ENCODE assay signal across 14 mouse cellular contexts in the genomic region with DNA sequence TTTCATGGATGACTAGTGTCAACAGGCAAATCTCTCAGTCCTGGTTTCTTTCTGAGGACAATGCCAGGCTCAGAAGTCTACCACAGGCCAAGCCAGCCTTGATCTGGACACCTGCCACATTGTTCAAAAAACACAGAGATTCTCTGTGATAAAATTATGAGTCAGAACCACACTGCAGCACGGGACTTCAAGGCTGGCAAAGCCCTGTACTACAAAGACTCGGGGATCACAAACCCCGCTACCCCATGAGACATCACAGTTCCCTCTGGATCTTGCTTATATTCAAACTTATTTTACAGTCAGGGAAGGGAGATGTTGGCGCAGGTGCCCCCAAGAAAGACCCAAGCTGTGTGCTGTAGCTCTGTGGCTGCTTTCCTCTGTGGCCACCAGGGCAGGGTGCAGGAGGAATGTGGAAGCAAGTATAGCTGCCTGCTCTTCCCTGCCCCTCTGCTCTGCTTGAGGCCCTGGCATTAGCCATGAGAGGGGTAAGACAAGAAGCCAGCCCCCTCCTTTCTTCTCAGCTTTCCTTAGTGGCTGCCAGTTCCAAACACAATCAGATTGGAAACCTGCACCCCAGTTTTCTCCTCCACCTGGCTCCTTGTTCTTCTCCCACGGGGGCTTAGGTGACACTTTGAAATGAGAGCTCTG. TPM values are rescaled to one million over a fixed set of nuclear protein-coding genes. Genes with fewer than 3 reads are reported as not detected.
A peak's percentile ranks its signal among the peaks of the same experiment; 100 is the strongest.
DNase-seq lines count a peak whose midpoint lies in the region; ATAC-seq and TF ChIP-seq lines count a peak whose summit lies in the region.
"Had no signal": no experiment of that assay in that cellular context is flagged by ENCODE, and none has a peak within 500 bp of the region (broad histone marks: within the 10 kb centered on the region; RNA-seq: fewer than 3 reads in every experiment).

No protein-coding gene starts in this region.

- no peak for TF ChIP-seq EP300 in liver, postnatal 0 days (IDR thresholded peaks at IDR 0.05; ENCODE audit: low read depth)

- no peaks in the 10 kb centered on the region for H3K27me3 ChIP-seq in myocyte (ENCODE audit: control insufficient read depth, insufficient read depth, insufficient read length)
- no peaks in the 10 kb centered on the region for H3K27me3 ChIP-seq in liver, postnatal 0 days (ENCODE audit: insufficient read depth, low read length)

- no peaks in the 10 kb centered on the region for H3K79me2 ChIP-seq in myocyte (ENCODE audit: control insufficient read depth, insufficient read depth)

- no peak for TF ChIP-seq POLR2A in myocyte (IDR thresholded peaks at IDR 0.05; ENCODE audit: insufficient read length, low read depth)

- H3ac ChIP-seq in myocyte (ENCODE audit: control insufficient read depth, insufficient read length) = no peak overlapping the region

- H3K36me3 ChIP-seq in myocyte (ENCODE audit: control insufficient read depth, insufficient read depth) = peaks cover 6% of the 10 kb centered on the region
- H3K36me3 ChIP-seq in liver, postnatal 0 days (replicated peaks; ENCODE audit: insufficient read depth, low read length) = peaks cover 20% of the 10 kb centered on the region; the same call in 1 of the 2 replicates

- H3K4me3 ChIP-seq in myocyte = no peak overlapping the region
- no peak overlapping the region for H3K4me3 ChIP-seq in liver, postnatal 0 days (ENCODE audit: low read depth, low read length)
- H3K4me3 ChIP-seq: erythroblast, embryonic 14.5 days had no signal

- H3K27ac ChIP-seq in liver, postnatal 0 days (ENCODE audit: low read depth) = no peak overlapping the region
- H3K27ac ChIP-seq: macrophage had no signal

- DNase-seq in cerebellum, postnatal 4 days (ENCODE audit: low spot score in 2 of 2) = no peak
- DNase-seq in right cerebral cortex, adult 2 months (ENCODE audit: low spot score in 2 of 2) = peak; percentile 46 to 48
- no peak for DNase-seq in right cerebral cortex, postnatal 10 days (ENCODE audit: low spot score in 2 of 2)
- peak; percentile 73 for DNase-seq in cerebellum, adult 11-12 months
- DNase-seq in liver, postnatal 0 days = no peak
- no peak for DNase-seq in embryo, embryonic 10 days (ENCODE audit: low spot score)
- DNase-seq: B cell, adult 2 months; gastrocnemius, postnatal 14 days had no signal

- H3K4me2 ChIP-seq in myocyte (ENCODE audit: low read depth) = peak overlapping the region; percentile 30
- H3K4me2 ChIP-seq in liver, postnatal 0 days (ENCODE audit: low read depth, low read length) = no peak overlapping the region

- TF ChIP-seq CTCF in liver, postnatal 0 days (IDR thresholded peaks at IDR 0.05; ENCODE audit: low read depth) = no peak

- H3K9ac ChIP-seq in liver, postnatal 0 days (replicated peaks) = no peak overlapping the region

- 0 out of 2 replicates have a peak, but pooled peaks have one; percentile 18 for ATAC-seq in cerebellum, adult (ENCODE audit: insufficient number of reproducible peaks, low FRiP score, low TSS enrichment)
- ATAC-seq in liver, postnatal 0 days = no peak
- ATAC-seq: inflammation-experienced regulatory T-cells, adult 6 months had no signal

- H3K4me1 ChIP-seq in liver, postnatal 0 days (ENCODE audit: insufficient read depth) = no peaks in the 10 kb centered on the region

- WGBS in liver, postnatal 0 days (ENCODE audit: insufficient replicate concordance) = 90% methylated on average over 5 of the region's 5 CpGs

- no peaks in the 10 kb centered on the region for H3K9me3 ChIP-seq in liver, postnatal 0 days (ENCODE audit: low read length)

TF ChIP-seq in myocyte, 11 proteins besides CTCF, POLR2A, EP300 and RAD21:
- TF ChIP-seq USF1 (IDR thresholded peaks at IDR 0.05; ENCODE audit: low read depth) (no peak), TCF3 (IDR thresholded peaks at IDR 0.05; ENCODE audit: insufficient read length, low read depth) (no peak), SRF (IDR thresholded peaks at IDR 0.05; ENCODE audit: control insufficient read depth, insufficient read length, low read depth) (no peak), POLR2AphosphoS2 (IDR thresholded peaks at IDR 0.05; ENCODE audit: insufficient read length, low read depth) (no peak), CEBPB (IDR thresholded peaks at IDR 0.05; ENCODE audit: insufficient read depth, poor library complexity, severe bottlenecking) (no peak), MYOG (IDR thresholded peaks at IDR 0.05; ENCODE audit: control insufficient read depth in 1 of 3, insufficient read depth in 1 of 3, insufficient read length in 2 of 3, low read depth in 2 of 3) (no peak), TCF12 (IDR thresholded peaks at IDR 0.05; ENCODE audit: insufficient read depth, poor library complexity, severe bottlenecking) (no peak), MYOD1 (IDR thresholded peaks at IDR 0.05; ENCODE audit: control insufficient read depth in 1 of 3, insufficient read length in 2 of 3, low read depth in 2 of 3) (no peak), REST (IDR thresholded peaks at IDR 0.05; ENCODE audit: insufficient read depth, insufficient read length) (no peak), E2F4 (IDR thresholded peaks at IDR 0.05; ENCODE audit: insufficient read depth) (no peak), MAX (IDR thresholded peaks at IDR 0.05; ENCODE audit: low read depth) (no peak)

RNA-seq across cellular contexts. Expression of a gene that starts 45.9 kb away (rescaled TPM):
- 62.0 TPM for polyA plus RNA-seq in myocyte (2012; fragmentation: generic; extraction: Trizol)
- 18.2 and 19.6 TPM in 2 replicates for polyA plus RNA-seq in liver, postnatal 0 days (2015; fragmentation: Nextera tagmentation; extraction: Ambion mirVana)

RNA-seq across cellular contexts. Expression of a gene that starts 45.9 kb away (rescaled TPM):
- polyA plus RNA-seq in myocyte (2012; fragmentation: generic; extraction: Trizol) = 14.9 TPM
- polyA plus RNA-seq in liver, postnatal 0 days (2015; fragmentation: Nextera tagmentation; extraction: Ambion mirVana) = 6.6 and 8.3 TPM in 2 replicates

RNA-seq across cellular contexts. Expression of a gene that starts 53.8 kb away (rescaled TPM):
- 36.6 TPM for polyA plus RNA-seq in myocyte (2012; fragmentation: generic; extraction: Trizol)
- polyA plus RNA-seq in liver, postnatal 0 days (2015; fragmentation: Nextera tagmentation; extraction: Ambion mirVana) = 13.9 and 14.1 TPM in 2 replicates
- polyA plus RNA-seq: liver, adult 2 months had no signal

Comparison
In these comparisons a context has a peak if more than half of its experiments do, and no peak if none do; other contexts are left out.
1. DNase-seq: peak in right cerebral cortex, adult 2 months (2 of 2) and cerebellum, adult 11-12 months (single experiment); none in cerebellum, postnatal 4 days (0 of 2), right cerebral cortex, postnatal 10 days (0 of 2), liver, postnatal 0 days (single experiment) and embryo, embryonic 10 days (single experiment).